Mouse (Mus musculus): ENCODE results near the gene 2900026A02Rik.

DNA sequence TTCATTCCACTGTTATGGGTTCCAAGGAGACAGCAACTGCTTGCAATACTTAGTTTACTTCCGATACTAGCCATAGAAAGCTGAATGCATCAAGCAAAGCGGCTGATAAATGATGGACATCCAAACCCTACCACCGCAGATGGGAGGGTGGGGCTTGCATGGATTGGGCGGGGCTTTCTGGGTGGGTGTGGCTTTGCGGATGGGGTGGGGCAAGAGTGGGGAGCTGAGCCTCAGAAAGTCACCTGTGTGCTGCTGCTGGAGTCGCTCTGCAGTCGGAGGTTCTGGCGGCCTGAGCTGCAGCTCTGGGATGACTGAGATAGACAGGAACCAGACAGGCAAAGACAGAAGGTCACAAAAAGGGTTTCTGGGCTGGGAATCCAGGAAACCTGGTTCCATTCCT is 44.6 kb upstream of the 2900026A02Rik start:
- TF ChIP-seq MAX (IDR thresholded peaks at IDR 0.05; ENCODE audit: low read depth) (no peak), USF1 (IDR thresholded peaks at IDR 0.05; ENCODE audit: low read depth) (no peak), E2F4 (IDR thresholded peaks at IDR 0.05; ENCODE audit: insufficient read depth) (no peak), POLR2A (IDR thresholded peaks at IDR 0.05; ENCODE audit: insufficient read length, low read depth) (no peak), REST (IDR thresholded peaks at IDR 0.05; ENCODE audit: insufficient read depth, insufficient read length) (no peak), POLR2AphosphoS2 (IDR thresholded peaks at IDR 0.05; ENCODE audit: insufficient read length, low read depth) (no peak), MYOD1 (IDR thresholded peaks at IDR 0.05; ENCODE audit: control insufficient read depth in 1 of 3, insufficient read length in 2 of 3, low read depth in 2 of 3) (no peak)

Measured in myocyte (in vitro differentiated cells).